Comparison of ENCODE assay signal across 18 mouse cellular contexts in the genomic region with DNA sequence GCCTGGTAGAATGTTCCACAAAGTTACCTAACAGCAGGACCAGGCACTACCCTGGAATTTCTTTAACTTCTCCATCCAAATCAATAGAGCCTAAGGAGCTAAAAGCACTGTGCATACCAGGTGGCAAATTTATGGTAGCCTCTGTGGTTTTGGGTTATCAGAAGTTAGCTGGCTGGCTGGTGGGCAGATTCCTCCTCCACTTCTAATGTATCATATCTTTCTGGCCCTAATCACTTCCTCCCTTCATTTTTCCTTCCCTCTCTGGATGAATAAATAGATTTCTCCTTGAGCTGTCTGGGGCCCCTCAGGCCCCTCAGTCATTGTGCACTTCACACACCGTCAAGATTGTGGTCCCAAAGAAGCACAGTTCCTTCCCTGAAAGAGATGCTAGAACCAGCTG.
"Had no signal": no experiment of that assay in that cellular context is flagged by ENCODE, and none has a peak within 500 bp of the region (broad histone marks: within the 10 kb centered on the region; RNA-seq: fewer than 3 reads in every experiment).

No protein-coding gene starts in this region.

- ATAC-seq: hindbrain, embryonic 16.5 days; inflammation-experienced regulatory T-cells, adult 6 months; intestine, embryonic 15.5 days; intestine, postnatal 0 days had no signal

- DNase-seq: gastrocnemius, adult 2 months; gastrocnemius, postnatal 10 days; gastrocnemius, postnatal 25 days; heart, adult 2 months; heart, postnatal 10 days; heart, postnatal 4 days; kidney, adult 18-20 months; kidney, adult 8-10 months; kidney, postnatal 10 days; kidney, postnatal 25 days; kidney, postnatal 4 days; layer of hippocampus, postnatal 36 days; liver; liver, embryonic 13.5 days had no signal
